10 mouse cellular contexts compared by ENCODE assay signal in genomic region chr16:16854836-16855235, GRCm38 (mm10). TPM values are rescaled to one million over a fixed set of nuclear protein-coding genes. Genes with fewer than 3 reads are reported as not detected.
A peak's percentile ranks its signal among the peaks of the same experiment; 100 is the strongest.
DNase-seq lines count a peak whose midpoint lies in the region; ATAC-seq and TF ChIP-seq lines count a peak whose summit lies in the region.
"Had no signal": no experiment of that assay in that cellular context is flagged by ENCODE, and none has a peak within 500 bp of the region (broad histone marks: within the 10 kb centered on the region; RNA-seq: fewer than 3 reads in every experiment).

No protein-coding gene starts in this region.

- H3K27me3 ChIP-seq in intestine, embryonic 14.5 days (replicated peaks; ENCODE audit: control insufficient read depth, insufficient read depth, low read length), result no peaks in the 10 kb centered on the region
- H3K27me3 ChIP-seq in intestine, embryonic 15.5 days (replicated peaks), result no peaks in the 10 kb centered on the region
- H3K27me3 ChIP-seq in heart, adult 2 months (ENCODE audit: control insufficient read depth, insufficient read depth, low read length), result no peaks in the 10 kb centered on the region
- no peaks in the 10 kb centered on the region for H3K27me3 ChIP-seq in forebrain, embryonic 14.5 days (replicated peaks; ENCODE audit: control insufficient read depth, insufficient read depth, low read length)
- H3K27me3 ChIP-seq: embryonic facial prominence, embryonic 13.5 days had no signal

- DNase-seq in intestine, embryonic 14.5 days (ENCODE audit: low spot score), result peak; percentile 63
- peak; percentile 67 for DNase-seq in CD4-positive helper T cell, adult 2 months (ENCODE audit: low read depth, low spot score)
- DNase-seq in adipocyte (ENCODE audit: low spot score), result peak; percentile 74
- DNase-seq in heart, adult 2 months, result peak; percentile 52 to 62
- peak in 1 of 2 experiments; percentile 29 for DNase-seq in left cerebral cortex, adult 2 months (ENCODE audit: extremely low spot score in 1 of 2, low spot score in 2 of 2)
- peak; percentile 66 for DNase-seq in retina, postnatal 1 day
- DNase-seq in forebrain, embryonic 14.5 days (ENCODE audit: low spot score), result no peak

- no peak for TF ChIP-seq POLR2A in heart, adult 2 months (IDR thresholded peaks at IDR 0.05; ENCODE audit: insufficient read depth, low read depth, low read length)

- H3K79me2 ChIP-seq in heart, adult 2 months (replicated peaks; ENCODE audit: control insufficient read depth, insufficient read depth, low read length), result no peaks in the 10 kb centered on the region

- no peak overlapping the region for H3K4me3 ChIP-seq in intestine, embryonic 14.5 days (ENCODE audit: low read depth, low read length)
- H3K4me3 ChIP-seq in intestine, embryonic 15.5 days (replicated peaks), result no peak overlapping the region
- H3K4me3 ChIP-seq in heart, adult 2 months, result no peak overlapping the region
- H3K4me3 ChIP-seq in left cerebral cortex, adult 2 months, result no peak overlapping the region
- H3K4me3 ChIP-seq in forebrain, embryonic 14.5 days (ENCODE audit: low read depth, low read length), result no peak overlapping the region
- H3K4me3 ChIP-seq: embryonic facial prominence, embryonic 13.5 days had no signal

- no peaks in the 10 kb centered on the region for H3K9me3 ChIP-seq in intestine, embryonic 14.5 days (ENCODE audit: control insufficient read depth, low read length)
- no peaks in the 10 kb centered on the region for H3K9me3 ChIP-seq in intestine, embryonic 15.5 days
- H3K9me3 ChIP-seq in forebrain, embryonic 14.5 days (replicated peaks; ENCODE audit: control insufficient read depth, low read length), result no peaks in the 10 kb centered on the region

- WGBS in intestine, embryonic 14.5 days, result 29% methylated on average over 6 of the region's 6 CpGs
- 25% methylated on average over 6 of the region's 6 CpGs for WGBS in intestine, embryonic 15.5 days
- WGBS in heart, adult 2 months, result 11% methylated on average over 6 of the region's 6 CpGs
- 36% methylated on average over 6 of the region's 6 CpGs for WGBS in forebrain, embryonic 14.5 days

- peak; percentile 88 for TF ChIP-seq CTCF in heart, adult 2 months (IDR thresholded peaks at IDR 0.05)
- TF ChIP-seq CTCF in left cerebral cortex, adult 2 months (IDR thresholded peaks at IDR 0.05), result peak; percentile 70

- H3K4me1 ChIP-seq in intestine, embryonic 14.5 days (replicated peaks; ENCODE audit: control insufficient read depth, insufficient read depth, low read length), result no peaks in the 10 kb centered on the region
- no peaks in the 10 kb centered on the region for H3K4me1 ChIP-seq in intestine, embryonic 15.5 days (replicated peaks)
- H3K4me1 ChIP-seq in heart, adult 2 months (ENCODE audit: control insufficient read depth, insufficient read depth, low read length), result no peaks in the 10 kb centered on the region; the same call in 1 of the 2 replicates
- no peaks in the 10 kb centered on the region for H3K4me1 ChIP-seq in forebrain, embryonic 14.5 days (ENCODE audit: control insufficient read depth, insufficient read depth, low read length)
- H3K4me1 ChIP-seq: embryonic facial prominence, embryonic 13.5 days had no signal

- H3K4me2 ChIP-seq in intestine, embryonic 14.5 days (ENCODE audit: low read length), result no peak overlapping the region
- H3K4me2 ChIP-seq in intestine, embryonic 15.5 days (replicated peaks), result no peak overlapping the region
- no peak overlapping the region for H3K4me2 ChIP-seq in forebrain, embryonic 14.5 days (ENCODE audit: low read length)
- H3K4me2 ChIP-seq: embryonic facial prominence, embryonic 13.5 days had no signal

- H3K27ac ChIP-seq in intestine, embryonic 14.5 days (ENCODE audit: low read depth), result no peak overlapping the region
- H3K27ac ChIP-seq in intestine, embryonic 15.5 days, result no peak overlapping the region
- no peak overlapping the region for H3K27ac ChIP-seq in heart, adult 2 months
- H3K27ac ChIP-seq in left cerebral cortex, adult 2 months, result no peak overlapping the region
- H3K27ac ChIP-seq in forebrain, embryonic 14.5 days (ENCODE audit: low read depth, low read length), result no peak overlapping the region
- H3K27ac ChIP-seq: embryonic facial prominence, embryonic 13.5 days; macrophage had no signal

- ATAC-seq in intestine, embryonic 14.5 days (replicated peaks; ENCODE audit: low FRiP score, low TSS enrichment, low read depth), result no peak
- no peak for ATAC-seq in intestine, embryonic 15.5 days
- ATAC-seq in forebrain, embryonic 14.5 days, result no peak

- no peaks in the 10 kb centered on the region for H3K36me3 ChIP-seq in intestine, embryonic 14.5 days (ENCODE audit: control insufficient read depth, insufficient read depth, low read length)
- H3K36me3 ChIP-seq in intestine, embryonic 15.5 days, result no peaks in the 10 kb centered on the region
- H3K36me3 ChIP-seq in heart, adult 2 months (ENCODE audit: control insufficient read depth, insufficient read depth, low read length), result no peaks in the 10 kb centered on the region
- H3K36me3 ChIP-seq in forebrain, embryonic 14.5 days (ENCODE audit: control insufficient read depth, insufficient read depth, low read length), result no peaks in the 10 kb centered on the region
- H3K36me3 ChIP-seq: embryonic facial prominence, embryonic 13.5 days had no signal

- intact Hi-C loops in heart, adult 2 months (cut with DNase I), result loop anchor here (1.0 to 2.0 kb wide), 2 partner anchors 16 to 57 kb away; partner anchors contain the start of genes Top3b and Vpreb1
- intact Hi-C loops in left cerebral cortex, adult 2 months (cut with DNase I), result no loop called here

- no peak for TF ChIP-seq EP300 in heart, adult 2 months (IDR thresholded peaks at IDR 0.05; ENCODE audit: insufficient read depth, low read depth, low read length)

- no peak overlapping the region for H3K9ac ChIP-seq in intestine, embryonic 14.5 days (ENCODE audit: low read length)
- H3K9ac ChIP-seq in intestine, embryonic 15.5 days, result no peak overlapping the region
- no peak overlapping the region for H3K9ac ChIP-seq in heart, adult 2 months (ENCODE audit: low read depth, low read length)
- no peak overlapping the region for H3K9ac ChIP-seq in forebrain, embryonic 14.5 days (ENCODE audit: low read length)
- H3K9ac ChIP-seq: embryonic facial prominence, embryonic 13.5 days had no signal

RNA-seq across cellular contexts. Expression of gene Igll1, which starts 8.9 kb away (rescaled TPM):
- polyA plus RNA-seq in intestine, embryonic 14.5 days (2014; fragmentation: Nextera tagmentation; extraction: Ambion mirVana), result not detected in 2 replicates
- polyA plus RNA-seq in intestine, embryonic 15.5 days (2015; fragmentation: Nextera tagmentation; extraction: Ambion mirVana), result 0.50 and 0.53 TPM in 2 replicates
- total RNA-seq in heart, adult 2 months (2021), result not detected
- not detected in 2 replicates for polyA plus RNA-seq in heart, adult 2 months (2012; rRNA removed)
- total RNA-seq in left cerebral cortex, adult 2 months (2021), result not detected
- polyA plus RNA-seq in forebrain, embryonic 14.5 days (2014; fragmentation: Nextera tagmentation; extraction: Ambion mirVana), result 0.35 TPM in 1 of 2 replicates, not detected in the other
- polyA plus RNA-seq: embryonic facial prominence, embryonic 13.5 days; macrophage had no signal

RNA-seq across cellular contexts. Expression of gene Top3b, which starts 15.7 kb away (rescaled TPM):
- polyA plus RNA-seq in intestine, embryonic 14.5 days (2014; fragmentation: Nextera tagmentation; extraction: Ambion mirVana), result 64.0 and 64.3 TPM in 2 replicates
- polyA plus RNA-seq in intestine, embryonic 15.5 days (2015; fragmentation: Nextera tagmentation; extraction: Ambion mirVana), result 51.1 and 54.0 TPM in 2 replicates
- 10 to 100 TPM; 23.7 to 24.3 TPM for total RNA-seq in heart, adult 2 months (2021)
- polyA plus RNA-seq in heart, adult 2 months (2012; rRNA removed), result 38.1 and 58.7 TPM in 2 replicates
- total RNA-seq in left cerebral cortex, adult 2 months (2021), result 10 to 100 TPM; 64.0 to 72.0 TPM
- 62.9 and 70.0 TPM in 2 replicates for polyA plus RNA-seq in forebrain, embryonic 14.5 days (2014; fragmentation: Nextera tagmentation; extraction: Ambion mirVana)

RNA-seq across cellular contexts. Expression of gene Vpreb1, which starts 15.8 kb away (rescaled TPM):
- 1.9 and 2.1 TPM in 2 replicates for polyA plus RNA-seq in intestine, embryonic 14.5 days (2014; fragmentation: Nextera tagmentation; extraction: Ambion mirVana)
- 1.5 and 1.6 TPM in 2 replicates for polyA plus RNA-seq in intestine, embryonic 15.5 days (2015; fragmentation: Nextera tagmentation; extraction: Ambion mirVana)
- not detected for total RNA-seq in heart, adult 2 months (2021)
- polyA plus RNA-seq in heart, adult 2 months (2012; rRNA removed), result 0.88 TPM in 1 of 2 replicates, not detected in the other
- total RNA-seq in left cerebral cortex, adult 2 months (2021), result under 1 TPM in 1 of 2 experiments, not detected in 1; 0.63 TPM
- 2.2 and 2.3 TPM in 2 replicates for polyA plus RNA-seq in forebrain, embryonic 14.5 days (2014; fragmentation: Nextera tagmentation; extraction: Ambion mirVana)
- polyA plus RNA-seq: macrophage had no signal

RNA-seq across cellular contexts. Expression of gene Spag6l, which starts 25.6 kb away (rescaled TPM):
- polyA plus RNA-seq in intestine, embryonic 14.5 days (2014; fragmentation: Nextera tagmentation; extraction: Ambion mirVana), result 0.16 and 0.34 TPM in 2 replicates
- polyA plus RNA-seq in intestine, embryonic 15.5 days (2015; fragmentation: Nextera tagmentation; extraction: Ambion mirVana), result 0.35 and 0.39 TPM in 2 replicates
- under 1 TPM in 1 of 2 experiments, not detected in 1; 0.23 TPM for total RNA-seq in heart, adult 2 months (2021)
- 0.15 and 0.53 TPM in 2 replicates for polyA plus RNA-seq in heart, adult 2 months (2012; rRNA removed)
- 1 to 10 TPM; 6.2 to 7.0 TPM for total RNA-seq in left cerebral cortex, adult 2 months (2021)
- 10.8 and 12.7 TPM in 2 replicates for polyA plus RNA-seq in forebrain, embryonic 14.5 days (2014; fragmentation: Nextera tagmentation; extraction: Ambion mirVana)
- polyA plus RNA-seq: macrophage had no signal

RNA-seq across cellular contexts. Expression of gene Ppm1f, which starts 41.4 kb away (rescaled TPM):
- 16.3 and 19.6 TPM in 2 replicates for polyA plus RNA-seq in intestine, embryonic 14.5 days (2014; fragmentation: Nextera tagmentation; extraction: Ambion mirVana)
- 16.4 and 16.9 TPM in 2 replicates for polyA plus RNA-seq in intestine, embryonic 15.5 days (2015; fragmentation: Nextera tagmentation; extraction: Ambion mirVana)
- total RNA-seq in heart, adult 2 months (2021), result 10 to 100 TPM; 20.9 to 24.6 TPM
- polyA plus RNA-seq in heart, adult 2 months (2012; rRNA removed), result 15.6 and 20.9 TPM in 2 replicates
- 10 to 100 TPM; 47.3 to 57.9 TPM for total RNA-seq in left cerebral cortex, adult 2 months (2021)
- 12.0 and 14.6 TPM in 2 replicates for polyA plus RNA-seq in forebrain, embryonic 14.5 days (2014; fragmentation: Nextera tagmentation; extraction: Ambion mirVana)
